Mouse (Mus musculus): ENCODE results near the gene Htr1b. TPM values are rescaled to one million over a fixed set of nuclear protein-coding genes. Genes with fewer than 3 reads are reported as not detected.

Gene Htr1b
- polyA plus RNA-seq, 1 experiment from 2014 or later: 1.6 TPM

DNA sequence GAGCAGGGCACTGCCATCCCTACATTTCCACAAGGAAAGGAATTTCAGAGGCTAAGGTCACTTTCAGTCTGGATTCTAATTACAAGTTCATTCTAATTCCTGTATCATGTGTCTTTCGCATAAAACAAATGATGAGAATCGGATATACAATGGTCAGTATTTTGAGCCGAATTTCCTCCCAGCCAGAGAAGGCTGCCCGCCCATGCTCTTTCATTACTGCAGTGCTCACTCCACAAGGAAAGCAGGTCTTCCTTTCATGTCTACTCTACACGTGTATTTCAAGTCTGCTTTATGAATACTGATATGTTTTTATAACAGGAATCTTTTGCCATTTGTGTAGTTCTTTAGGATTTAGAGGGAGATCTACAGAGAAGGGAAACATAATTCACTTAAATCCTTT lies 10.8 kb downstream of the Htr1b start:
- no peak overlapping the region for H3K4me3 ChIP-seq
- ATAC-seq (ENCODE audit: insufficient number of reproducible peaks, low FRiP score): no peak
- H3K4me1 ChIP-seq (replicated peaks): no peaks in the 10 kb centered on the region
- no peaks in the 10 kb centered on the region for H3K9me3 ChIP-seq (replicated peaks)
- WGBS: 64% methylated on average over 5 of the region's 5 CpGs
- no peak overlapping the region for H3K4me2 ChIP-seq
- no peaks in the 10 kb centered on the region for H3K27me3 ChIP-seq (replicated peaks)
- H3K27ac ChIP-seq (ENCODE audit: poor library complexity, severe bottlenecking): no peak overlapping the region
- H3K36me3 ChIP-seq: no peaks in the 10 kb centered on the region
- no peak overlapping the region for H3K9ac ChIP-seq

DNA sequence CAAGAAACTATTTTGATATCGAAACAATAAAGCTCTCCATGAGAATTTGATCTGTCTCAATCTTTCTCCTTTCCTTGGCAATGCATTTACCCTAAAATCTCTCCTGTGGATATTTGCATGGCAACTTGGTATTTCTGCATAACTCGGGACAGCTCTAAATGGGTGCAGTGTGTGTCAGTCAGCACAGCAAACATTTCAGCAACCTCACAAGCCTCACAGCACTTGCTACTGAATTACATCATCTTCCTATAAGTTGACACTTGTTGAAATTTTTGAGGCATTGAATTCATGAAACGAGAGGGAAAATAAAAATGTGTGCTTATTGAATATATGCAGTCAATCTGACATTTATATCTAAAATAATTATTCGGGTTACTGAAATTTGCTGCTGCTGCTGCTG lies 22.6 kb downstream of the Htr1b start:
- ATAC-seq (ENCODE audit: insufficient number of reproducible peaks, low FRiP score): no peak
- H3K9ac ChIP-seq: no peak overlapping the region
- H3K36me3 ChIP-seq: no peaks in the 10 kb centered on the region
- no peaks in the 10 kb centered on the region for H3K27me3 ChIP-seq (replicated peaks)
- H3K4me3 ChIP-seq: no peak overlapping the region
- no peak overlapping the region for H3K4me2 ChIP-seq
- 73% methylated on average over 4 of the region's 4 CpGs for WGBS
- no peaks in the 10 kb centered on the region for H3K4me1 ChIP-seq (replicated peaks)
- peaks cover 4% of the 10 kb centered on the region for H3K9me3 ChIP-seq (replicated peaks)
- no peak overlapping the region for H3K27ac ChIP-seq (ENCODE audit: poor library complexity, severe bottlenecking)

Other genes with a start within 250 kb of the Htr1b start
- gene Mei4, start 229.8 kb upstream of the Htr1b start, polyA plus RNA-seq (2016; fragmentation: Nextera tagmentation; extraction: Ambion mirVana): 0.20 and 0.27 TPM in 2 replicates

Measured in heart, embryonic 12.5 days (tissue).